ENCODE assay signal across 22 mouse cellular contexts in genomic region chr1:152041005-152041404, GRCm38 (mm10). TPM values are rescaled to one million over a fixed set of nuclear protein-coding genes. Genes with fewer than 3 reads are reported as not detected.
A peak's percentile ranks its signal among the peaks of the same experiment; 100 is the strongest.
DNase-seq lines count a peak whose midpoint lies in the region; ATAC-seq and TF ChIP-seq lines count a peak whose summit lies in the region.
"Had no signal": no experiment of that assay in that cellular context is flagged by ENCODE, and none has a peak within 500 bp of the region (broad histone marks: within the 10 kb centered on the region; RNA-seq: fewer than 3 reads in every experiment).

No protein-coding gene starts in this region.

- H3K4me2 ChIP-seq in intestine, embryonic 15.5 days (replicated peaks), result no peak overlapping the region
- no peak overlapping the region for H3K4me2 ChIP-seq in intestine, embryonic 16.5 days (ENCODE audit: low read depth, low read length)
- H3K4me2 ChIP-seq in intestine, postnatal 0 days (replicated peaks; ENCODE audit: low read depth), result 0 out of 2 replicates have a peak overlapping the region, but pooled peaks have one; percentile 6
- H3K4me2 ChIP-seq in forebrain, postnatal 0 days (ENCODE audit: low read depth), result no peak overlapping the region

- WGBS in intestine, embryonic 15.5 days, result 72% methylated on average over 4 of the region's 4 CpGs
- 72% methylated on average over 4 of the region's 4 CpGs for WGBS in intestine, embryonic 16.5 days
- 51% methylated on average over 4 of the region's 4 CpGs for WGBS in intestine, postnatal 0 days
- 53% methylated on average over 4 of the region's 4 CpGs for WGBS in small intestine, adult 2 months
- WGBS in forebrain, postnatal 0 days, result 93% methylated on average over 4 of the region's 4 CpGs

- H3K9ac ChIP-seq in intestine, embryonic 15.5 days, result no peak overlapping the region
- H3K9ac ChIP-seq in intestine, embryonic 16.5 days (ENCODE audit: low read depth, low read length), result no peak overlapping the region
- no peak overlapping the region for H3K9ac ChIP-seq in intestine, postnatal 0 days (ENCODE audit: low read depth, low read length)
- H3K9ac ChIP-seq in forebrain, postnatal 0 days, result no peak overlapping the region

- no peak overlapping the region for H3K4me3 ChIP-seq in intestine, embryonic 15.5 days (replicated peaks)
- H3K4me3 ChIP-seq in intestine, embryonic 16.5 days (ENCODE audit: low read length), result no peak overlapping the region
- no peak overlapping the region for H3K4me3 ChIP-seq in intestine, postnatal 0 days (ENCODE audit: low read depth, low read length)
- no peak overlapping the region for H3K4me3 ChIP-seq in small intestine, adult 2 months (ENCODE audit: low read depth, low read length)
- H3K4me3 ChIP-seq in forebrain, postnatal 0 days (ENCODE audit: low read depth, low read length), result no peak overlapping the region

- TF ChIP-seq CTCF in intestine, postnatal 0 days (IDR thresholded peaks at IDR 0.05; ENCODE audit: low read depth), result no peak
- TF ChIP-seq CTCF in small intestine, adult 2 months (IDR thresholded peaks at IDR 0.05; ENCODE audit: extremely low read depth, insufficient read length, insufficient replicate concordance, low read depth, low read length), result no peak
- TF ChIP-seq CTCF in forebrain, postnatal 0 days (IDR thresholded peaks at IDR 0.05; ENCODE audit: low read depth), result no peak

- no peak for DNase-seq in adrenal gland, postnatal 10 days
- no peak for DNase-seq in forebrain, postnatal 0 days
- DNase-seq: adrenal gland, adult 2 months; adrenal gland, adult 8-10 months; adrenal gland, postnatal 14 days; adrenal gland, postnatal 25 days; adrenal gland, postnatal 36 days; B cell, adult 2 months; cerebellum, adult 11 months; cerebellum, adult 11-12 months; cerebellum, adult 18-20 months had no signal

- H3K27me3 ChIP-seq in intestine, embryonic 15.5 days (replicated peaks), result no peaks in the 10 kb centered on the region
- no peaks in the 10 kb centered on the region for H3K27me3 ChIP-seq in intestine, embryonic 16.5 days (replicated peaks; ENCODE audit: control insufficient read depth, insufficient read depth, low read length)
- H3K27me3 ChIP-seq in intestine, postnatal 0 days (replicated peaks; ENCODE audit: control insufficient read depth, insufficient read depth, low read length), result no peaks in the 10 kb centered on the region
- H3K27me3 ChIP-seq in small intestine, adult 2 months (ENCODE audit: control insufficient read depth, insufficient read depth, low read length), result no peaks in the 10 kb centered on the region
- no peaks in the 10 kb centered on the region for H3K27me3 ChIP-seq in forebrain, postnatal 0 days (ENCODE audit: insufficient read depth, low read length)
- H3K27me3 ChIP-seq: CH12.LX, Patski had no signal

- H3K9me3 ChIP-seq in intestine, embryonic 15.5 days, result no peaks in the 10 kb centered on the region
- no peaks in the 10 kb centered on the region for H3K9me3 ChIP-seq in intestine, embryonic 16.5 days (ENCODE audit: control insufficient read depth, low read length)
- H3K9me3 ChIP-seq in intestine, postnatal 0 days (ENCODE audit: control insufficient read depth), result no peaks in the 10 kb centered on the region
- H3K9me3 ChIP-seq in forebrain, postnatal 0 days (ENCODE audit: low read length), result no peaks in the 10 kb centered on the region

- peaks cover 21% of the 10 kb centered on the region for H3K4me1 ChIP-seq in intestine, embryonic 15.5 days (replicated peaks)
- peaks cover 32% of the 10 kb centered on the region for H3K4me1 ChIP-seq in intestine, embryonic 16.5 days (ENCODE audit: control insufficient read depth, insufficient read depth, low read length)
- peaks cover 25% of the 10 kb centered on the region for H3K4me1 ChIP-seq in intestine, postnatal 0 days (replicated peaks; ENCODE audit: control insufficient read depth, insufficient read depth, low read length)
- peaks cover 26% of the 10 kb centered on the region for H3K4me1 ChIP-seq in small intestine, adult 2 months (ENCODE audit: control insufficient read depth, insufficient read depth, insufficient read length, low read length)
- H3K4me1 ChIP-seq in forebrain, postnatal 0 days (ENCODE audit: insufficient read depth), result no peaks in the 10 kb centered on the region

- peak; percentile 48 for ATAC-seq in intestine, embryonic 15.5 days
- ATAC-seq in intestine, embryonic 16.5 days, result peak; percentile 60
- ATAC-seq in intestine, postnatal 0 days, result peak; percentile 62
- ATAC-seq in erythroid progenitor cell, adult 5-6 weeks (replicated peaks; ENCODE audit: low FRiP score, poor library complexity, severe bottlenecking), result no peak
- ATAC-seq in monocyte, adult 5-6 weeks (replicated peaks; ENCODE audit: insufficient number of reproducible peaks, low FRiP score, low TSS enrichment, poor library complexity, severe bottlenecking), result no peak
- no peak for ATAC-seq in forebrain, postnatal 0 days
- ATAC-seq: activated CD4-positive, CD25-positive, alpha-beta regulatory T cell, adult 4 months; CD4-positive, CD25-positive, alpha-beta regulatory T cell, adult 4 months; Patski had no signal

- H3K27ac ChIP-seq in intestine, embryonic 15.5 days, result no peak overlapping the region; the same call in 1 of the 2 replicates
- peak overlapping the region; percentile 80 for H3K27ac ChIP-seq in intestine, embryonic 16.5 days (ENCODE audit: low read length)
- peak overlapping the region; percentile 79 for H3K27ac ChIP-seq in intestine, postnatal 0 days (ENCODE audit: low read depth, low read length)
- peak overlapping the region; percentile 95 for H3K27ac ChIP-seq in small intestine, adult 2 months (ENCODE audit: insufficient read depth, low read depth, low read length)
- no peak overlapping the region for H3K27ac ChIP-seq in forebrain, postnatal 0 days (ENCODE audit: low read depth, low read length)

- TF ChIP-seq POLR2A in small intestine, adult 2 months (IDR thresholded peaks at IDR 0.05; ENCODE audit: low read depth, low read length), result no peak

- H3K36me3 ChIP-seq in intestine, embryonic 15.5 days, result no peaks in the 10 kb centered on the region
- H3K36me3 ChIP-seq in intestine, embryonic 16.5 days (ENCODE audit: control insufficient read depth, insufficient read depth, low read length), result no peaks in the 10 kb centered on the region
- no peaks in the 10 kb centered on the region for H3K36me3 ChIP-seq in intestine, postnatal 0 days (ENCODE audit: control insufficient read depth, insufficient read depth)
- no peaks in the 10 kb centered on the region for H3K36me3 ChIP-seq in small intestine, adult 2 months (ENCODE audit: control insufficient read depth, insufficient read depth, low read length)
- H3K36me3 ChIP-seq in forebrain, postnatal 0 days (ENCODE audit: insufficient read depth), result no peaks in the 10 kb centered on the region
- H3K36me3 ChIP-seq: G1E had no signal

RNA-seq across cellular contexts. Expression of gene 1700025G04Rik, which starts 48.9 kb away (rescaled TPM):
- 31.1 and 32.8 TPM in 2 replicates for polyA plus RNA-seq in intestine, embryonic 15.5 days (2015; fragmentation: Nextera tagmentation; extraction: Ambion mirVana)
- polyA plus RNA-seq in intestine, embryonic 16.5 days (2015; fragmentation: Nextera tagmentation; extraction: Ambion mirVana), result 18.5 and 20.2 TPM in 2 replicates
- 25.6 and 25.8 TPM in 2 replicates for polyA plus RNA-seq in intestine, postnatal 0 days (2015; fragmentation: Nextera tagmentation; extraction: Ambion mirVana)
- polyA plus RNA-seq in small intestine, adult 2 months (2012; rRNA removed), result 0.47 and 1.8 TPM in 2 replicates
- total RNA-seq in erythroid progenitor cell, adult 5-6 weeks (2015; ENCODE audit: low replicate concordance), result 0.72 and 28.5 TPM in 2 replicates
- total RNA-seq in erythroid progenitor cell, adult 5-6 weeks (2017; ENCODE audit: low replicate concordance), result 0.13 TPM in 1 of 2 replicates, not detected in the other
- total RNA-seq in adrenal gland, postnatal 10 days (2021), result 10 to 100 TPM; 58.3 to 68.1 TPM
- total RNA-seq in monocyte, adult 5-6 weeks (2017), result 20.3 to 79.7 TPM (median 27.8 TPM) in 3 replicates
- 36.8 and 43.2 TPM in 2 replicates for total RNA-seq in forebrain, postnatal 0 days (2014; rRNA removed)
- 17.0 and 25.5 TPM in 2 replicates for polyA plus RNA-seq in forebrain, postnatal 0 days (2015; fragmentation: Nextera tagmentation; extraction: Ambion mirVana)
- polyA plus RNA-seq: G1E had no signal

Comparison
In these comparisons a context has a peak if more than half of its experiments do, and no peak if none do; other contexts are left out.
1. H3K27ac ChIP-seq: peak in intestine, embryonic 16.5 days (single experiment), intestine, postnatal 0 days (single experiment) and small intestine, adult 2 months (single experiment); none in intestine, embryonic 15.5 days (single experiment) and forebrain, postnatal 0 days (single experiment).
2. ATAC-seq: peak in intestine, embryonic 15.5 days (single experiment), intestine, embryonic 16.5 days (single experiment) and intestine, postnatal 0 days (single experiment); none in erythroid progenitor cell, adult 5-6 weeks (single experiment), monocyte, adult 5-6 weeks (single experiment) and forebrain, postnatal 0 days (single experiment).